Mouse (Mus musculus): Measurements from ENCODE around the gene Paqr7.

- TF ChIP-seq JUND (IDR thresholded peaks at IDR 0.05; ENCODE audit: low read depth, low read length) (no peak), TCF12 (IDR thresholded peaks at IDR 0.05; ENCODE audit: low read depth, low read length) (no peak), CTCF (IDR thresholded peaks at IDR 0.05 in 2 of 3, conservative IDR thresholded peaks at IDR 0.05 in 1 of 3; ENCODE audit: control insufficient read depth in 1 of 3, insufficient read depth in 1 of 3, low read depth in 2 of 3, low read length in 3 of 3, poor library complexity in 1 of 3, severe bottlenecking in 1 of 3) (no peak), NELFE (IDR thresholded peaks at IDR 0.05; ENCODE audit: low read depth, low read length) (no peak), EP300 (IDR thresholded peaks at IDR 0.05; ENCODE audit: low read depth in 1 of 2, low read length in 2 of 2) (no peak), RCOR1 (IDR thresholded peaks at IDR 0.05; ENCODE audit: low read depth, low read length) (no peak)
These were observed 10.2 kb downstream of the Paqr7 start for GRCm38 (mm10) chr4:134506713-134507112.

All from MEL (cell line).